Mouse (Mus musculus): ENCODE results near the gene Wtip.

- TF ChIP-seq CTCF (IDR thresholded peaks at IDR 0.05) = no peak
- no peak for TF ChIP-seq EP300 (IDR thresholded peaks at IDR 0.05)
These were observed 6.4 kb upstream of the Wtip start for GRCm38 (mm10) chr7:34139493-34139892.

Data from lung, postnatal 0 days (tissue).